Mouse (Mus musculus) lung, postnatal 10 days (tissue): ENCODE data around the gene Otogl.
"Not testable (repeated sequence)": the region's sequence is repeated elsewhere in the genome, so short reads cannot be mapped to it uniquely, and the experiment has no call there.

Source experiments
- DNase-seq: peaks from one replicate; pipeline ENCODE4 v3.0.0; 2021

Otogl gene

GRCm38 (mm10) chr10:107805203-107805602 lies 106.7 kb downstream of the Otogl start:
- no peak for DNase-seq

GRCm38 (mm10) chr10:107804285-107804684 lies 107.6 kb downstream of the Otogl start:
- DNase-seq = not testable (repeated sequence)

GRCm38 (mm10) chr10:107799671-107800353 lies 112.1 kb downstream of the Otogl start:
- DNase-seq = peak; percentile 76

GRCm38 (mm10) chr10:107794812-107795756 lies 116.8 kb downstream of the Otogl start:
- peak; percentile 21 for DNase-seq

GRCm38 (mm10) chr10:107792491-107792890 lies 119.4 kb downstream of the Otogl start:
- no peak for DNase-seq

GRCm38 (mm10) chr10:107779548-107779947 lies 132.4 kb downstream of the Otogl start:
- DNase-seq = no peak

GRCm38 (mm10) chr10:107759624-107760023 lies 152.3 kb downstream of the Otogl start:
- DNase-seq = no peak

GRCm38 (mm10) chr10:107753471-107753870 lies 158.5 kb downstream of the Otogl start:
- no peak for DNase-seq

GRCm38 (mm10) chr10:107752351-107753143 lies 159.4 kb downstream of the Otogl start:
- DNase-seq = peak; percentile 6

- DNase-seq = no peak
These were observed 160.0 kb downstream of the Otogl start for GRCm38 (mm10) chr10:107751944-107752343.

GRCm38 (mm10) chr10:107747566-107747965 lies 164.4 kb downstream of the Otogl start:
- DNase-seq = peak; percentile 55

GRCm38 (mm10) chr10:107746717-107747116 lies 165.2 kb downstream of the Otogl start:
- DNase-seq = no peak

GRCm38 (mm10) chr10:107739815-107740214 lies 172.1 kb downstream of the Otogl start:
- DNase-seq = no peak

- no peak for DNase-seq
These were observed 174.2 kb downstream of the Otogl start for GRCm38 (mm10) chr10:107737743-107738142.

- no peak for DNase-seq
These were observed 176.5 kb downstream of the Otogl start for GRCm38 (mm10) chr10:107735448-107735847.

- no peak for DNase-seq
These were observed 177.6 kb downstream of the Otogl start for GRCm38 (mm10) chr10:107734327-107734726.

GRCm38 (mm10) chr10:107725631-107726030 lies 186.3 kb downstream of the Otogl start:
- peak; percentile 38 for DNase-seq

- DNase-seq = no peak
These were observed 192.1 kb downstream of the Otogl start, which contains the start of gene Ptprq for GRCm38 (mm10) chr10:107719806-107720205. Gene Ptprq (minus strand): TSS chr10:107720051.
